Mouse (Mus musculus) megakaryocyte, embryonic 14.5 days (primary cell): ENCODE measurements around the gene Otud7a. TPM values are rescaled to one million over a fixed set of nuclear protein-coding genes. Genes with fewer than 3 reads are reported as not detected.

Experiments used
- H3K27me3 ChIP-seq: replicated peaks from 2 replicates; pipeline ENCODE3; 2012; ENCODE audit warnings: inconsistent platforms
- H3K36me3 ChIP-seq: replicated peaks from 2 replicates; pipeline ENCODE3; 2012; ENCODE audit warnings: low read length, inconsistent platforms, mixed read lengths
- H3K4me1 ChIP-seq: 2 replicates; pipeline ENCODE4 v1.6.1; 2012; ENCODE audit warnings: inconsistent platforms
- H3K4me3 ChIP-seq: replicated peaks from 2 replicates; pipeline ENCODE3; 2012; ENCODE audit warnings: moderate library complexity, mild to moderate bottlenecking, inconsistent platforms
- H3K9me3 ChIP-seq: 2 replicates; pipeline ENCODE4 v1.6.1; 2012; ENCODE audit warnings: inconsistent platforms
- FLI1 ChIP-seq: IDR thresholded peaks from 2 replicates; pipeline ENCODE4 v1.6.1; 2012; ENCODE audit warnings: low read length, inconsistent platforms, mixed read lengths
- GATA1 ChIP-seq: IDR thresholded peaks from 3 replicates; pipeline ENCODE4 v1.6.1; 2012; ENCODE audit warnings: mixed read lengths, low read length, inconsistent platforms, borderline replicate concordance
- polyA plus RNA-seq: library from polyadenylated mRNA; stranded (reverse); fragments of >175 nt; gene quantifications from 2 replicates; pipeline ENCODE4 v1.2.3, GENCODE M21; 2012; ENCODE audit warnings: low replicate concordance; ENCODE audit not compliant: insufficient read depth

The Otud7a gene
- polyA plus RNA-seq, 1 experiment, result not detected

DNA sequence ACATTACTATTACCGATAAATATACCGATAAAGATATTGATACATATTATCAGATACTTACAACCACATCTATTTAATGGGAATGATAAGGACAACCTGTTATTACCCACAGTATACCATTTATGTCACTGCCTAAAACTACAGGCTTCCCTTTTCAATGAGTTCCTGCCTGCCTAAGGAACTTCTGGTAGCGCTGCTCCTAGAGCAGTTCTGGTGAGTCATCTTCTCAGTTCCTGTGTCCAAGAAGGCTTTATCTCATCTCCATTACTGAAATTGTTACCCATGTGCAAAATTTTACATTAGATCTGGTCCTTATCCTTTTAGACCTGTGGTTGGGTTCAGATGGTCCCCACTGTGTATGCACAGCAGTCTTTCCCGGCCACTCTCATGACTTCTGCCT is 95.7 kb downstream of the Otud7a start:
- no peaks in the 10 kb centered on the region for H3K9me3 ChIP-seq
- TF ChIP-seq GATA1 (no peak), FLI1 (no peak)
- H3K36me3 ChIP-seq, result no peaks in the 10 kb centered on the region
- no peaks in the 10 kb centered on the region for H3K27me3 ChIP-seq
- H3K4me1 ChIP-seq, result no peaks in the 10 kb centered on the region
- H3K4me3 ChIP-seq, result no peak overlapping the region

DNA sequence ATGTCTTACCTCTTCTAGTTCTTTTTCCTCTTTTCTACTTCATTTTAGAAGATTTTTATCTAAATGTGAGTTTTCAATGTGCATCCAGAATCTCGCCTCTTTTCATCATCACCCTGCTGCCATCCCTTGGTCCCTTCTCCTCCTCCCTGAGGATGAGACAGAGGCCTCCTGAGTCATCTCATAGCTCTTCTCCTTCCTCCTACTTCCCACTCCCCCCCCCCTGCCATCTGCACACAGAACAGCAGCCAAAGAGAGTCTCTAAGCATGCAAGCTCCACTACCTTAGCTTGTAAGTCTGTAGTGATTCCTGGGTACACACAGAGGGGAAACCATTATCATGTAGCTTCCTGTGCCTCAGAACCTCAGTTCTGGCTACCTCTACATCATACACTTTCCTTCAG is 109.9 kb downstream of the Otud7a start:
- no peaks in the 10 kb centered on the region for H3K36me3 ChIP-seq
- H3K9me3 ChIP-seq, result no peaks in the 10 kb centered on the region
- TF ChIP-seq GATA1, result no peak
- TF ChIP-seq FLI1, result no peak
- H3K4me3 ChIP-seq, result no peak overlapping the region
- H3K27me3 ChIP-seq, result no peaks in the 10 kb centered on the region
- no peaks in the 10 kb centered on the region for H3K4me1 ChIP-seq

DNA sequence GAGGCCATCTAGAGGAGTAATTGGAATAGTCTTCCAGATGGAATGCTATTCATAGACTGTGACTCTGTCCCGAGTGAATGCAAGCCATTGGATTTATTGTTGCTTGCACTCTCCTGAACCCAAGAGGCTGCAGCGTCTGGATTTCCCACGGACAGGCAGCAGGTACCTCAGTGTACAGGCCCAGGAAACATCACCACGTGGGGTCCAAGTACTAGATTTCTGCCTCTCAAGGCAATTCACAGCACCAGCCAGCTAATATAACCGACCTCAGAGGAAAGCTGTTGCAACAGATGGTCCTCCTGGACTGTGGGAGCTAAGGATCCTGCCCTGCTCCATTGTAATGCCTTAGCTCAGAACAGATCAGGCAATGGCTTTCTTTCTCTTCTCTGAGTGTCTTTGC is 111.8 kb downstream of the Otud7a start:
- Histone ChIP-seq H3K9me3 (no peaks in the 10 kb centered on the region), H3K4me3 (no peak overlapping the region), H3K27me3 (no peaks in the 10 kb centered on the region), H3K4me1 (no peaks in the 10 kb centered on the region), H3K36me3 (no peaks in the 10 kb centered on the region)
- TF ChIP-seq GATA1 (no peak), FLI1 (no peak)

DNA sequence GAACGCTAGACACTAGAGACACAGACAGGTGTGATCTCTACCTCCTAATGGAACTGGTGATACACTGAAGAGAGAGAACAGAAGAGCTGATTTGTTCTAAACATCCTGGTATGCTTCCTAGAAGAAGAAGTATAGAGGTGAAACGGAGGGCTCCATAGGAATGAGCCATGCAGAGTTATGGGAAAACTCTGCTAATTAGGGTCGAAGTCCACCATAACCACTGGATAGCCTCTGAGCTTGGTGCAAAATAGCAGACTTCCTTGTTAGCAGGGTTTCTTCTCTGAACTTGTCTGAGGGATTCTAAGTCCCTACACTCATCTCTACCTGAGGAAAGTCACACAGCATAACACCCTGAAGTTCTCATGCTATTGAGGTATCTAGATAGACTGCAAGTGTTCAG is 114.4 kb downstream of the Otud7a start:
- Histone ChIP-seq H3K9me3 (no peaks in the 10 kb centered on the region), H3K27me3 (no peaks in the 10 kb centered on the region), H3K4me1 (no peaks in the 10 kb centered on the region)

DNA sequence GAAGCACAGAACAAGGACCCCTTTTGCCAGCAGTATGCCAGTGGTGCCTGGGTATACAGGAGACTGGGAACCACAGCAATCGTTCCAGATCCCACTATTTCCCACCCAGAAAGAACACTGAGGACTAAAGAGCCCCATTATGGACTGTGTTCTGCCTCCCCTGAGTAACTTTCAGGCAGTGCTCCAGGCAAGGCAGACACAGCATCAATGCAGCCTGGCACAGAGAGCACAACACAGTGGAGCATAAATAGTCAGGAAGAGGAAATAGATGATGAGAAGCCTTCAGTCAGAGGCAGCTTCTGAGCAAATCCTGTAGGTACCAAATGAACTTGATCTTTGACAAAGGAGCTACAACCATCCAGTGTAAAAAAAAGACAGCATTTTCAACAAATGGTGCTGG is 115.1 kb downstream of the Otud7a start:
- Histone ChIP-seq H3K9me3 (no peaks in the 10 kb centered on the region), H3K36me3 (no peaks in the 10 kb centered on the region)

More for the DNA sequence above, 114.4 kb downstream of the Otud7a start:
- TF ChIP-seq GATA1, result no peak
- TF ChIP-seq FLI1, result no peak
- Histone ChIP-seq H3K36me3 (no peaks in the 10 kb centered on the region), H3K4me3 (no peak overlapping the region)

DNA sequence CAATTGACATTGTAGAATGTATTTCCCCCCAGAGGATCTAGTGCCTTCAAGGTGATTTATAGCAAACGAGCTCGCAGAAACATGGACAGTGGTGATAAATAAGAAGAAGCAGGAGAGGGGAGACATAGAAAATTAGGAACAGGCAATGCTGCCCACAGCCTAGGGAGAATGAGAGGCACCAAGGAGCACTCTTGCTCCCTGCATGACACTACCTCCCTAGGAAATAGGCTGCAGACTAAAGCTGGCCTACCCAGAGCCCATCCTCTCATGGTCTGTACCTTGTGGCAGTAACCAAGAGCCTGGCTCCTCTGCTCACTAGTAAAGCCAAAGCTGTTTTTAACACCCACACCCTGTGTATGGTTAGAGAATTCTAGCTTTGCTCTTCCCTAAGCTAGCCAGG is 138.8 kb downstream of the Otud7a start:
- H3K36me3 ChIP-seq, result no peaks in the 10 kb centered on the region
- no peaks in the 10 kb centered on the region for H3K4me1 ChIP-seq
- no peaks in the 10 kb centered on the region for H3K27me3 ChIP-seq
- H3K4me3 ChIP-seq, result no peak overlapping the region
- TF ChIP-seq FLI1, result no peak
- no peak for TF ChIP-seq GATA1
- H3K9me3 ChIP-seq, result no peaks in the 10 kb centered on the region

More for the DNA sequence above, 115.1 kb downstream of the Otud7a start:
- H3K4me1 ChIP-seq, result no peaks in the 10 kb centered on the region
- no peaks in the 10 kb centered on the region for H3K27me3 ChIP-seq
- TF ChIP-seq FLI1, result no peak
- no peak for TF ChIP-seq GATA1
- no peak overlapping the region for H3K4me3 ChIP-seq

DNA sequence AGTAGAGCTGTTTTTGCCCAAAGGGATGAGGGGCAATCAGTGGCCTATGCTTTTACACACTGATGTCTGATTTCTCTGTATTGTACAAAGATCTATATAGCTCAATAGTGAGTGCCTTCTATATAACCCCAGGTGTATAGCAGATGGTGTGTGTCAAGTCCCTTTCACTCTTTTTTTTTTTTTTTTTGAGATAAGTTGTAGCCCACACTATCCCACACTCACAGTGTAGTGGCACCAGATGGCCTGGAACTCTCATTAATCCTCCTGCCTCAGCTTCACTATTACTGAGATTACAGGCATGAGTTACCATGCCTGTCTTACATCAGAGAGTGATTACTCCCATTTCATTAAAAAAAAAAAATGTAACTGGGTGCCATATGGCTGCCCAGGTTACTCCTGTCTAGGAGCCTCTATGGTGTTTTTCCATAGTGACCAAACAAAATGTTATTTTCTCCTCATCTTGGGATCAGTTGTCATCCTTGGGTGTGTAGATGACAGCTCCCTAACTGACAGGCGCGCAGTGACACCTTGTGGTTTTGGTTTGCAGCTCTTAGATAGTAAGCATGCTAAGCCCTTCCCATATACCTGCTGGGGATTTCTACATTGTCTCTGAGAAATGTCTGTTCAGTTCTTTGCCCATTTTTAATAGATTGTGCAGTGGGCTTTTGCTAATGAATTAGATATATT is 141.8 kb downstream of the Otud7a start:
- H3K27me3 ChIP-seq, result no peaks in the 10 kb centered on the region
- H3K9me3 ChIP-seq, result no peaks in the 10 kb centered on the region
- no peak overlapping the region for H3K4me3 ChIP-seq
- H3K36me3 ChIP-seq, result no peaks in the 10 kb centered on the region
- H3K4me1 ChIP-seq, result no peaks in the 10 kb centered on the region
- TF ChIP-seq GATA1 (no peak), FLI1 (no peak)

DNA sequence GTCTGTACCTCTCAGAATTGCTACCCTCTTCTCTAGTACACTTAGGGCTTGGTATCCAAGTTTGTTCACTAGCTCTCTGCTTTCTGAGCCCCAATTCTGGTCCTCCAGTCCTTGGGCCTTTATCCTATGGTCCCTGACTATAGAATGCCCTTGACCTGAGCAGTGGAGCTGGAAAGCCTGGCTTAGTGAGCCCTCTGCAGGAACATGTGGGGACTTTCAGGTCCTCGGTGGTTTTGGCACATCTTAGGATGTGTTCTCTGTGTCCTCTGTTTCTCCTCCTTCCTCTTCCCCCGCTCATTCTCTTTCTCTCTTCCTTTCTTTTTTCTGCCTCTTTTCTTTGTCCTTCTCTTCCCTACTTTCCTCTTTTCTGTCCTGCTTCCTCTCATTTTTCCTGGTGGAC is 145.8 kb downstream of the Otud7a start:
- Histone ChIP-seq H3K9me3 (no peaks in the 10 kb centered on the region), H3K4me1 (no peaks in the 10 kb centered on the region), H3K4me3 (no peak overlapping the region), H3K36me3 (no peaks in the 10 kb centered on the region), H3K27me3 (no peaks in the 10 kb centered on the region)
- TF ChIP-seq FLI1, result no peak
- TF ChIP-seq GATA1, result no peak

DNA sequence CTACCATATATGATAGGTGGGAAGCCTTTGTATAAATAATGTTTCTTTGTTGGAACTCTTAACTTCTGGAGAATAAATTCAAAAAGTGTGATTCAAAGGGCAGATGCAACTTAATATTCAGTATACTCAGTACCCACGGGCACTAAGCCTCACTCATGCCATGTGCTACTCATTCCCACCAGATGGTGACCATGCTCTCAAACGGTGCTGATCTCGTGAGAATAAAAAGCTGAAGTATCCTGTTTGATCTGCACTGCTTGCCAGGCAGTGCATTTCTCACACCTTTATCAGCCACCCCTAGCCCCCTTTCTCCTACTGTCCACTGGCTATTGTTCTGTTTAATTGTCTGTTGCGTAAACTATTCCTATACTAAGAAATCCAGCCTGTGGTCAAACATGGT is 146.8 kb downstream of the Otud7a start:
- H3K36me3 ChIP-seq, result no peaks in the 10 kb centered on the region
- H3K4me3 ChIP-seq, result no peak overlapping the region
- no peaks in the 10 kb centered on the region for H3K27me3 ChIP-seq
- no peaks in the 10 kb centered on the region for H3K9me3 ChIP-seq
- no peaks in the 10 kb centered on the region for H3K4me1 ChIP-seq
- TF ChIP-seq GATA1 (no peak), FLI1 (no peak)

DNA sequence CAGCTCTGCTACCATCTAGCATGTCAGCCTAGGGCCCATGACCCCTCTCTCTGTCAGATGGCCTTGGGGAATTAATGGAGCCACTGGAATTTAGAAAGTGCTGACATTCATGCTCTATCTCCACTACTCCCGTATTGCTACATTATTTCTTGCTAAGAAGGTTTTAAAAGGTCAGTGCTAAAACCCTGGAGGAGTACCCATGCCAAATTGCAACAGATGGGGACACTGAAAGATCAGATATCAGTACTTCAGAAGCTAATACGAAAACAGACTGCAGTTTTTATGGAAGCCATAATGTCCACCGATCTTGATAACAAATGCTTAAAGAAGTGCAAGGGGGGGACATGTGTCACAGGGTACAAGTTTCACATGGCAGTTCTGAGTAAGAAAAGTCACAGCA is 147.5 kb downstream of the Otud7a start:
- no peak for TF ChIP-seq GATA1
- TF ChIP-seq FLI1, result no peak
- Histone ChIP-seq H3K9me3 (no peaks in the 10 kb centered on the region), H3K4me1 (no peaks in the 10 kb centered on the region), H3K27me3 (no peaks in the 10 kb centered on the region), H3K4me3 (no peak overlapping the region), H3K36me3 (no peaks in the 10 kb centered on the region)
